Comparison of ENCODE assay signal across 7 mouse cellular contexts in the genomic region with DNA sequence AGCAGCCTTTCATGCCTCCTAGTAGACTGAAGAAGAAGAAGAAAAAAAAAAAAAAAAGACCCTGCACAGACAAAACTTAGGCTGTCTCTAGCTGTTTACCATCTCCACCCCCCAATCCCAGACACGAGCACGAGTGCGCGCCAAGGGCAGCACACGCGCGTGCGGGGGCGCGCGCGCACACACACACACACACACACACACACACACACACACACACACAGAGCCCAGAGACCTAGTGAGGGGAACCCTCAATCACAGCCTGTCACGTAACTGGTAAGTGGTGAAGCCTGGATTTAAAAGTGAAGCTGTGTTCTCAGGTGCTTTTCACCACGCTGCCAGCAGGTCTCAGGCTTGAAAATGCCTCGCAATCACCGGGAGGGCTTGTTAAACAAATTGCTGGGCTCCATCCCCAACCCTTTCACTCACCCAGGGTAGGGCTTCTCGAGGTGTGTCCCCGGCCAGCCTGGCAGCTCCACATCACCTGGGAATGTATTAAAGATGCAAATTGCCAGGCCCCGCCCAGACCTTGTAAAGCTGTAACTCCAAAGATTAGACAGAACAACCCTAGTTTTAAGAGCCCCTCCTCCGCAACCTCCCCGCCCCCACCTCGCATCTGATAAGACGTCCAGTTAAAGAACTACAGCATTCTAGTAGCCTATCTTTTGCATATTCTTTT. TPM values are rescaled to one million over a fixed set of nuclear protein-coding genes. Genes with fewer than 3 reads are reported as not detected.
DNase-seq lines count a peak whose midpoint lies in the region; ATAC-seq lines count a peak whose summit lies in the region.

No protein-coding gene starts in this region.

- H3K9me3 ChIP-seq in hindbrain, embryonic 10.5 days, result no peaks in the 10 kb centered on the region
- H3K9me3 ChIP-seq in limb, embryonic 13.5 days, result no peaks in the 10 kb centered on the region
- no peaks in the 10 kb centered on the region for H3K9me3 ChIP-seq in midbrain, embryonic 15.5 days
- no peaks in the 10 kb centered on the region for H3K9me3 ChIP-seq in stomach, embryonic 16.5 days (replicated peaks; ENCODE audit: control insufficient read depth, low read length)

- peak overlapping the region; percentile 64 for H3K27ac ChIP-seq in hindbrain, embryonic 10.5 days
- peak overlapping the region; percentile 22; the same call in 1 of the 2 replicates for H3K27ac ChIP-seq in limb, embryonic 13.5 days
- no peak overlapping the region for H3K27ac ChIP-seq in midbrain, embryonic 15.5 days
- H3K27ac ChIP-seq in stomach, embryonic 16.5 days (ENCODE audit: low read length), result peak overlapping the region; percentile 35; the same call in 1 of the 2 replicates

- H3K4me3 ChIP-seq in hindbrain, embryonic 10.5 days, result peak overlapping the region; percentile 97
- peak overlapping the region; percentile 98 for H3K4me3 ChIP-seq in limb, embryonic 13.5 days
- peak overlapping the region; percentile 31 for H3K4me3 ChIP-seq in midbrain, embryonic 15.5 days
- peak overlapping the region; percentile 37 for H3K4me3 ChIP-seq in stomach, embryonic 16.5 days (replicated peaks; ENCODE audit: low read length)

- ATAC-seq in limb, embryonic 13.5 days (ENCODE audit: low FRiP score, low read depth), result peak; percentile 18
- ATAC-seq in midbrain, embryonic 15.5 days (replicated peaks), result 0 out of 2 replicates have a peak, but pooled peaks have one; percentile 15
- peak; percentile 64 for ATAC-seq in stomach, embryonic 16.5 days (ENCODE audit: insufficient read depth, low FRiP score)

- H3K4me2 ChIP-seq in limb, embryonic 13.5 days (replicated peaks), result peak overlapping the region; percentile 78
- H3K4me2 ChIP-seq in midbrain, embryonic 15.5 days, result peak overlapping the region; percentile 60
- peak overlapping the region; percentile 52 for H3K4me2 ChIP-seq in stomach, embryonic 16.5 days (ENCODE audit: low read depth, low read length)

- no peaks in the 10 kb centered on the region for H3K36me3 ChIP-seq in hindbrain, embryonic 10.5 days
- H3K36me3 ChIP-seq in limb, embryonic 13.5 days, result no peaks in the 10 kb centered on the region
- H3K36me3 ChIP-seq in midbrain, embryonic 15.5 days (replicated peaks), result no peaks in the 10 kb centered on the region
- no peaks in the 10 kb centered on the region for H3K36me3 ChIP-seq in stomach, embryonic 16.5 days (ENCODE audit: control insufficient read depth, insufficient read depth, low read length)

- peak; percentile 64 for DNase-seq in CD4-positive, CD25-positive, alpha-beta regulatory T cell, adult 2 months (ENCODE audit: low read depth, low spot score)
- DNase-seq in MN1 (ENCODE audit: low spot score), result peak; percentile 73
- peak; percentile 45 for DNase-seq in embryo, embryonic 10 days (ENCODE audit: low spot score)
- DNase-seq in hindbrain, embryonic 10.5 days (ENCODE audit: low spot score), result peak; percentile 39

- peaks cover 29% of the 10 kb centered on the region for H3K27me3 ChIP-seq in hindbrain, embryonic 10.5 days (ENCODE audit: insufficient read depth, poor library complexity, severe bottlenecking)
- H3K27me3 ChIP-seq in limb, embryonic 13.5 days, result no peaks in the 10 kb centered on the region
- peaks cover 10% of the 10 kb centered on the region; the same call in 1 of the 2 replicates for H3K27me3 ChIP-seq in midbrain, embryonic 15.5 days (replicated peaks)
- H3K27me3 ChIP-seq in stomach, embryonic 16.5 days (ENCODE audit: control insufficient read depth, insufficient read depth, low read length), result no peaks in the 10 kb centered on the region

- under 1% methylated on average over 23 of the region's 23 CpGs for WGBS in hindbrain, embryonic 10.5 days
- 1% methylated on average over 23 of the region's 23 CpGs for WGBS in limb, embryonic 13.5 days
- whole genome bisulfite sequencing in midbrain, embryonic 15.5 days, result 2% methylated on average over 23 of the region's 23 CpGs
- whole genome bisulfite sequencing in stomach, embryonic 16.5 days, result 3% methylated on average over 23 of the region's 23 CpGs

- peak overlapping the region; percentile 59 for H3K9ac ChIP-seq in limb, embryonic 13.5 days
- H3K9ac ChIP-seq in midbrain, embryonic 15.5 days, result 0 out of 2 replicates have a peak overlapping the region, but pooled peaks have one; percentile 14
- H3K9ac ChIP-seq in stomach, embryonic 16.5 days (ENCODE audit: low read length), result peak overlapping the region; percentile 46

- H3K4me1 ChIP-seq in hindbrain, embryonic 10.5 days (replicated peaks), result peaks cover 61% of the 10 kb centered on the region
- H3K4me1 ChIP-seq in limb, embryonic 13.5 days, result peaks cover 50% of the 10 kb centered on the region
- peaks cover 39% of the 10 kb centered on the region for H3K4me1 ChIP-seq in midbrain, embryonic 15.5 days
- H3K4me1 ChIP-seq in stomach, embryonic 16.5 days (ENCODE audit: control insufficient read depth, insufficient read depth, low read length), result peaks cover 38% of the 10 kb centered on the region

RNA-seq across cellular contexts. Expression of a gene that starts 1.7 kb away (rescaled TPM):
- 19.8 and 21.4 TPM in 2 replicates for polyA plus RNA-seq in hindbrain, embryonic 10.5 days (2016; fragmentation: Nextera tagmentation; extraction: Ambion mirVana)
- polyA plus RNA-seq in limb, embryonic 13.5 days (2015; fragmentation: Nextera tagmentation; extraction: Ambion mirVana), result 21.8 and 22.6 TPM in 2 replicates
- 21.0 and 22.0 TPM in 2 replicates for polyA plus RNA-seq in midbrain, embryonic 15.5 days (2015; fragmentation: Nextera tagmentation; extraction: Ambion mirVana)
- 18.7 and 20.8 TPM in 2 replicates for polyA plus RNA-seq in stomach, embryonic 16.5 days (2015; fragmentation: Nextera tagmentation; extraction: Ambion mirVana)

Comparison
In these comparisons a context has a peak if more than half of its experiments do, and no peak if none do; other contexts are left out.
1. H3K4me3 ChIP-seq: peak in every context shown above with its lines; median percentile 98 in limb, embryonic 13.5 days; 97 in hindbrain, embryonic 10.5 days; 37 in stomach, embryonic 16.5 days; 31 in midbrain, embryonic 15.5 days.